Mouse (Mus musculus) liver, postnatal 0 days (tissue): ENCODE results near the gene 1700014D04Rik. TPM values are rescaled to one million over a fixed set of nuclear protein-coding genes. Genes with fewer than 3 reads are reported as not detected.
"Not testable (repeated sequence)": the region's sequence is repeated elsewhere in the genome, so short reads cannot be mapped to it uniquely, and the experiment has no call there.

ENCODE experiments used
- ATAC-seq: fragments of 200-750 bp; cut with Nextera tagmentation; 2 replicates; pipeline ENCODE4 v1.8.0; 2017; ENCODE audit warnings: mild to moderate bottlenecking, moderate library complexity
- DNase-seq: peaks from one replicate; pipeline ENCODE4 v3.0.0-alpha.2; 2016
- H3K27ac ChIP-seq: fragments of 300-500 bp; sonication (generic); 2 replicates; pipeline ENCODE4 v1.5.1; 2014; ENCODE audit warnings: antibody characterized with exemption, moderate library complexity, mild to moderate bottlenecking, low read depth
- H3K27me3 ChIP-seq: fragments of 300-500 bp; sonication (generic); 2 replicates; pipeline ENCODE4 v1.6.1; 2014; ENCODE audit warnings: low read length, control low read depth, mixed read lengths; ENCODE audit not compliant: insufficient read depth
- H3K36me3 ChIP-seq: fragments of 300-500 bp; sonication (generic); replicated peaks from 2 replicates; pipeline ENCODE4 v1.6.1; 2014; ENCODE audit warnings: mild to moderate bottlenecking, control low read depth, low read length, moderate library complexity, mixed read lengths; ENCODE audit not compliant: insufficient read depth
- H3K4me1 ChIP-seq: fragments of 300-500 bp; sonication (generic); 2 replicates; pipeline ENCODE4 v1.6.1; 2014; ENCODE audit warnings: antibody characterized with exemption, mild to moderate bottlenecking, control low read depth; ENCODE audit not compliant: insufficient read depth
- H3K4me2 ChIP-seq: fragments of 300-500 bp; sonication (generic); 2 replicates; pipeline ENCODE4 v1.6.1; 2014; ENCODE audit warnings: low read depth, mild to moderate bottlenecking, low read length, moderate library complexity, mixed read lengths
- H3K4me3 ChIP-seq: fragments of 300-500 bp; sonication (generic); 2 replicates; pipeline ENCODE4 v1.5.1; 2014; ENCODE audit warnings: low read depth, low read length
- H3K9ac ChIP-seq: fragments of 300-500 bp; sonication (generic); replicated peaks from 2 replicates; pipeline ENCODE4 v1.6.1; 2014; ENCODE audit warnings: mild to moderate bottlenecking, moderate library complexity
- H3K9me3 ChIP-seq: fragments of 300-500 bp; sonication (generic); 2 replicates; pipeline ENCODE4 v1.6.1; 2016; ENCODE audit warnings: mild to moderate bottlenecking, control low read depth, low read length, mixed read lengths
- CTCF ChIP-seq: sonication (generic); IDR thresholded peaks from 2 replicates; pipeline ENCODE4 v1.5.1; 2016; ENCODE audit warnings: antibody characterized with exemption, low read depth
- EP300 ChIP-seq: IDR thresholded peaks from 2 replicates; pipeline ENCODE4 v1.6.1; 2016; ENCODE audit warnings: antibody characterized with exemption, low read depth, mild to moderate bottlenecking
- WGBS: fragments of 180-500 bp; shearing (Covaris S2); extraction: QIAGEN DNeasy Blood & Tissue Kit; methylation state at CpG from one replicate; pipeline ENCODE4 v1.1.7; 2014; ENCODE audit not compliant: insufficient replicate concordance; 5-methylcytosine and 5-hydroxymethylcytosine counted together
- polyA plus RNA-seq: library from polyadenylated mRNA; unstranded; fragments of >200 nt; fragmentation: Nextera tagmentation; extraction: Ambion mirVana; gene quantifications from 2 replicates; pipeline ENCODE4 v1.2.1, GENCODE M21; 2015

Gene 1700014D04Rik
- polyA plus RNA-seq: not detected in 2 replicates

DNA sequence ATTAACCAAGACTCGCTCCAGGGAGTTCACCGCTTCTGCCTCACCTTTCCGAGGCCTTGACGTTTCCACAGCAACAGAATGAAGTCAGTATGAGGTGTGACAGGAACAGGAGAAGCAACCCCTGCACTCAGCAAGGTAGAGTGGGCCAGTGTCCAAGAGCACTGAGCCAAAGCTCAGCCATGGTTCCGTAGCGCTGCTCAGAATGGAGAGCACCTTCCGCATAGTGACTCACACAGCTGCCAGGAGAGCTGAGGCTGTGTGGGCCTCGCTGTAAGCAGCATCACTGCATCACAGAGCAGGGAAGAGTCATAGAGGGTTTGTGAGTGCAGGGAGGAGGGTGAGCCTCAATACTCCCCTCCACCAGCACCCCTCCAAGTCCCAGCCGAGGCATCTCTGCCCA is at the start of gene 1700014D04Rik:
TSS of gene 1700014D04Rik (minus strand) at position 42 of the 400 bp plus-strand sequence.
- 83% methylated on average over 9 of the region's 9 CpGs for WGBS
- TF ChIP-seq CTCF: no peak
- TF ChIP-seq EP300: no peak
- DNase-seq: no peak
- H3K36me3 ChIP-seq: no peaks in the 10 kb centered on the region
- H3K4me2 ChIP-seq: no peak within 1 kb of the TSS
- no peaks in the 10 kb centered on the region for H3K4me1 ChIP-seq
- no peak within 1 kb of the TSS for H3K9ac ChIP-seq
- H3K27me3 ChIP-seq: no peaks in the 10 kb centered on the region
- H3K27ac ChIP-seq: no peak within 1 kb of the TSS
- H3K4me3 ChIP-seq: no peak within 1 kb of the TSS
- no peaks in the 10 kb centered on the region for H3K9me3 ChIP-seq
- no peak for ATAC-seq

DNA sequence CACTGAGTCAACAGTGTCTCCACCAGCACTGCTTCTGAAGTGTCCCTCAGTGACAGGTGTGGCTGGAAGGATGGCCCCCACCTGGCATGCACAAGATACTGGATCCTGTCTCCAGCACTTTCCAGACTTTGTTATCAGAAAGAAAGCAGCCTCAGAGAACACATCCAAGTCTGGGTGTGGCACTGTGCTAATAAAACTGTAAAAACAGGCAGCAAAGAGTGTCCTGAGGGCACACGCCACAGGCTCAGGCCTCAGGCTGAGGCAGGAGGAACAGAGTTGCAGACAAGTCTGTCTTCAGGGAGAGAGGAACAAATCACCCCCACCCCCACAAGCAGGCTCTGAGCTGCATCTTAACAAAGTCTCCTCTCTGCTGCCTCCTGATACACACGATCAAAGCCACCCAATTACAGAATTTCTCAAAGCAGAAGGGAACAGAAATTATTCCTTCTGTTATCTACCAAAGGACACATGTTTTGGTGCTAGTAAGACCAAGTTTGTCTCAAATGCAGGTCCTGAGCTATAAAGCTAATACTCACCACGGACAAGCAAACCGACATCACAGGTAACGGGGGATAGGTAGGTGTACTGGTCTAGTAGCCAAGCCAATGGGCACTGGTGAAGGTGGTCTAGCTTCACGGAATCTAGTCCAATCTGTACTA is 49.4 kb upstream of the 1700014D04Rik start:
- peak; percentile 96 for ATAC-seq
- Histone ChIP-seq H3K9ac (peak overlapping the region; percentile 33), H3K4me1 (peaks cover 19% of the 10 kb centered on the region), H3K36me3 (peaks cover 99% of the 10 kb centered on the region), H3K9me3 (no peaks in the 10 kb centered on the region), H3K4me3 (no peak overlapping the region), H3K4me2 (peak overlapping the region; percentile 53), H3K27me3 (no peaks in the 10 kb centered on the region), H3K27ac (peak overlapping the region; percentile 93)
- peak; percentile 60 for DNase-seq
- 59% methylated on average over 6 of the region's 6 CpGs for WGBS
- TF ChIP-seq CTCF: peak; percentile 18; the same call in 1 of the 2 replicates
- TF ChIP-seq EP300: peak; percentile 96

DNA sequence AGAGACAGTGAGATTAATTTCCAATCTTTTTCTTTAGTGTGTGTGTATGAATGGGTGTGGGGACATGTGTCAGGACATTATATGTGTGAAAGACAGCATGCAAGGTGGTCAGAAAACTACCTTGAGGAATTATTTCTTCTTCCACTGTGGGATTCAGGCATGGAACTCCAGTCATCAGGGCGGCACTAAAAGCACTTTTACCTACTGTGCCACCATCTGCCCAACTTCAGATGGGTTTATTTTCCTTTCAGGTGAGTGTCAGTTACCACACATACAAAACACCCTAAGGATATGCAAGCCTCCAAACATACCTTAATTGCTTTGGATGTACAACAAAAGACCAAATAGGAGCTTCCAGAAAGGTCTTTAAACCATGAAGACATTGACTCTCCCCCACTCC is 48.2 kb upstream of the 1700014D04Rik start:
- H3K9me3 ChIP-seq: no peaks in the 10 kb centered on the region
- no peak overlapping the region; the same call in 1 of the 2 replicates for H3K9ac ChIP-seq
- H3K27me3 ChIP-seq: no peaks in the 10 kb centered on the region
- ATAC-seq (no peak), DNase-seq (no peak)
- peaks cover 99% of the 10 kb centered on the region for H3K36me3 ChIP-seq
- 84% methylated on average over 1 of the region's 1 CpGs for WGBS
- no peak for TF ChIP-seq CTCF
- TF ChIP-seq EP300: no peak
- peaks cover 19% of the 10 kb centered on the region for H3K4me1 ChIP-seq
- H3K27ac ChIP-seq: peak overlapping the region; percentile 93
- H3K4me3 ChIP-seq: no peak overlapping the region
- no peak overlapping the region for H3K4me2 ChIP-seq

DNA sequence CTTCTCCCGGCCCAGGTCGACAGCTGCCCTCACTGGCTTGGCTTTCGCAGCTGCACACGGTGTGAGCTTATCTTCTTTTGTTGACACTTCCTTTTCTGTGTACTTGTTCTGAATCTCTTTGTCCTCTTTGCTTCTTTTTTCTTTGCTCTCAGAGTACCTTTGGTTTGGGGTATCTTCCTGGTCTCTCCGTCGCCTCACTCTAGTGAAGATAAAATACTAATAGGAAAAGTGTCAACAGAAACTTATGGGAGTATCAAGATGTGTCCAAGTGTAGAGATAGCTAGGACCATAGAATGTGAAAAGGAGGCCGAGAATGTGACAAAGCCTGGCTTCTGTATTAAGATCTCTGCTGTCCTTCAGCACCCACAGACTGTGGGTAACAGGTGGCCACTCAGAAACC is 35.6 kb upstream of the 1700014D04Rik start, which contains the start of gene Gm49354:
TSS of gene Gm49354 (minus strand) at position 101 of the 400 bp plus-strand sequence.
- DNase-seq: no peak
- Histone ChIP-seq H3K27me3 (no peaks in the 10 kb centered on the region), H3K27ac (no peak within 1 kb of the TSS), H3K4me2 (no peak within 1 kb of the TSS), H3K4me3 (no peak within 1 kb of the TSS), H3K4me1 (no peaks in the 10 kb centered on the region), H3K36me3 (peaks cover 95% of the 10 kb centered on the region), H3K9ac (no peak within 1 kb of the TSS), H3K9me3 (no peaks in the 10 kb centered on the region)
- no peak for ATAC-seq
- 69% methylated on average over 7 of the region's 7 CpGs for WGBS
- TF ChIP-seq CTCF (no peak), EP300 (no peak)

DNA sequence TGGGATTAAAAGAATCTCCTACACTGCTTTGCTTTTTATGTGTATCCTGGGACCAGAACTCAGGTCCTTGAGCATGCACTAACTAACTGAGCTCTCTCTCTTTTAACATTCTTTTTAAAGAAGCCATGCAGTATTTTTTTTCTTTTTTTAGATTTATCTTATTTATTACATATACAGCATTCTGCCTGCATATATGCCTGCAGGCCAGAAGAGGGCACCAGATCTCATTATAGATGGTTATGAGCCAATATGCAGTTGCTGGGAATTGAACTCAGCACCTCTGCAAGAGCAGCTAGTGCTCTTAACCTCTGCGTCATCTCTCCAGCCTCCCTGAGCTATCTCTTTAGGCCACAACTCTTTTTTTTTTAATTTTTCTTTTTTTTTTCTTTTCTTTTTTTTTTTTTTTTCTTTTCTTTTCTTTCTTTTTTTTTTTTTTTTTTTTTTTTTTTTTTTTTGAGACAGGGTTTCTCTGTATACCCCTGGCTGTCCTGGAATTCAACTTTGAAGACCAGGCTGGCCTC is 33.3 kb upstream of the 1700014D04Rik start:
- H3K27ac ChIP-seq, H3K4me1 ChIP-seq, H3K9me3 ChIP-seq, DNase-seq, H3K4me2 ChIP-seq, H3K4me3 ChIP-seq, H3K27me3 ChIP-seq, ATAC-seq, H3K9ac ChIP-seq: not testable (repeated sequence)
- H3K36me3 ChIP-seq: peaks cover 95% of the 10 kb centered on the region
- WGBS: 90% methylated on average over 1 of the region's 1 CpGs
- peak; percentile 53 for TF ChIP-seq CTCF

DNA sequence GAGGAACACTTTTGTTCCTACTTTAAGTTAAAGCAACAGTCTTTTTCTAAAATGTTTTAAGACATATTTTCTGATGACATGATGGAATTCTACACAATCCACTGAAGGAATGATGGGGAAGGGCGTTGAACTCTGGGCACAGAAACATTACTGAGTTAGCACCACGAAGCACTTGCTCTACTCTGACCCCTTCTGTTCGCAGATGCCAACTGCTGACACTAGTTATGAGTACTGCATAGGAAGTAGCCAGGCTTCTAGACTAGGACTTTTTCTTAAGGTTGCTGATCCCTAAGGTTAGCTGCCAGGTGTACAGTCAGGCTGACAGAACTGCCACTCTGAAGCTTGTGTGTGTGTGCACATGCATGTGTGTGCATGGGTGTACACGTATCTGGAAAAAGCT is 32.7 kb upstream of the 1700014D04Rik start:
- peak; percentile 30; the same call in 1 of the 2 replicates for ATAC-seq
- TF ChIP-seq EP300 (no peak), CTCF (peak; percentile 60)

More for the DNA sequence above, 32.7 kb upstream of the 1700014D04Rik start:
- no peaks in the 10 kb centered on the region for H3K9me3 ChIP-seq
- no peak overlapping the region for H3K4me3 ChIP-seq
- no peak overlapping the region for H3K4me2 ChIP-seq
- WGBS: 82% methylated on average over 4 of the region's 4 CpGs
- H3K9ac ChIP-seq: no peak overlapping the region
- peaks cover 10% of the 10 kb centered on the region; the same call in 1 of the 2 replicates for H3K4me1 ChIP-seq
- no peak overlapping the region for H3K27ac ChIP-seq
- no peak for DNase-seq
- H3K36me3 ChIP-seq: peaks cover 92% of the 10 kb centered on the region
- H3K27me3 ChIP-seq: no peaks in the 10 kb centered on the region
